Mouse (Mus musculus): ENCODE measurements around the gene Nrp1. TPM values are rescaled to one million over a fixed set of nuclear protein-coding genes. Genes with fewer than 3 reads are reported as not detected.
A peak's percentile ranks its signal among the peaks of the same experiment; 100 is the strongest.

The Nrp1 gene
- polyA plus RNA-seq, 1 experiment from 2014 or later = 138 TPM

DNA sequence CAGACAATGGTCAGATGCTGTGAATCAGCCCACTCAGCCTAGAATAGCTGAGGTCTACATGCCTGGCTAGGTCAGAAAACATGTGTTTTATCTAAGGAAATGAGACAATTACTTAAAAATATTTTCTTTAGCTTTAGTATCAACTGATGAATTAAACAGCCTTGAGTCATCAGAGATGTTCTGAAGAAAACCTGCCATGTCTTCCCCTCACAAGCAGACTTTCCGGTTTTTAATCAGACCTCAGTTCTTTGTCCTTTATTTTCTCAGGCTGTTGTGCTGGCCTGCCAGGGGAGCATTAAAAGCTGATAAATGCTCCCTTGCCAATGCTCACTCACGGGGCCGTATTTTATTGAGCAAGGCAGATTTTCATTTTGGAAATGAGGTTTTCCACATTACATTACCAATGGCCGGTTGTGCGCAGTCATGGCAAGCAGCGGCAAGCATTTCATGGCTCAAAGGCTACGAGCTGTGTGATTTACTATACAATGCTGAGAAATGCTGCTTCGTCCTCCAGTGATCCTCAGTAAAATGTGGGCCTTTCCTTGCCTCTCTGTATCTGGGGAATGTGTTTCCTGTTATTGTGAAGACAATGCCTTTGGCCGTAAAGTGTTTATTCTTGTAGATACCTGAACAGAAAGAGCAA is 92.1 kb downstream of the Nrp1 start:
- Histone ChIP-seq H3K4me3 (no peak overlapping the region), H3K27ac (peak overlapping the region; percentile 78), H3K9ac (no peak overlapping the region), H3K36me3 (peaks cover 47% of the 10 kb centered on the region), H3K4me1 (replicated peaks) (peaks cover 19% of the 10 kb centered on the region), H3K9me3 (replicated peaks) (no peaks in the 10 kb centered on the region), H3K27me3 (no peaks in the 10 kb centered on the region), H3K4me2 (no peak overlapping the region)
- peak; percentile 61; the same call in 1 of the 2 replicates for ATAC-seq (replicated peaks; ENCODE audit: insufficient number of reproducible peaks, insufficient read depth, low FRiP score, low read depth)
- WGBS = 63% methylated on average over 9 of the region's 9 CpGs

DNA sequence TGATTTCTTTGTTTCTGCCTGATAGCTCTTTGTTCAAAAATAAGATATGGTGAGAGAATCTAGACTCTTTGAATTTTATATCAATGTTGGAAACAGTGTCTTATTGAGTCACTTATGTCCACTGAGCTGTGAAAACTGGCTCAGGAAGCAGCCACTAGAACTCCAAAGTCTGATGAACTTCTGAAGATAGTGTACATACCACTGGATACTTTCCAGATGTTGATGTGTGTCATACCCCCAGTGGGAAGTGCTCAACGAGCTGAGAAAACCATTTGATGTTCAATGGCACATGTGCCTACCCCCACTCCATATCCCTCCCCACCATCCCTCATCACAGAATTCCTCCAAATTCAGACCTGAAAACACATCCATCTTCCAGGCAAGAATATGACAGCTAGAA is 92.7 kb downstream of the Nrp1 start:
- WGBS = 8% methylated on average over 1 of the region's 1 CpGs
- no peaks in the 10 kb centered on the region for H3K27me3 ChIP-seq

DNA sequence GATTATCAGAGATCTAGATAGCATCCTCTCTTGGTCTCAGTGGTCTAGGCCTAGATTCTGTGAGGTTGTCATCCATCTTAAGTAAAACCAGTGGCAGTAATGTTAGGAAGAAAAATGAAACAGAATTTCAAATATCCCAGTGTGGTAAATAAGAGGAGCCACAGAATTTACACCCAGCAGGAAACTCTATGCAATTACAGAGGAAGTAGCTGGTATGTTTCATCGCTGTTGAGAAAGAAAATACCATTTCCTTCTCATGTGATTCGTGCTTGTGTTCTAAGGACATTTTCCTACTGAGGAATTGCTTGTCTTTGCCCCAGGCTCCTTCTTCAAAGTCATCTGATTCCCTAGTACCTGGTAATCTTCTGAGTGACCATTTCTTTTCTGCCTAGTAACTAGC is 95.1 kb downstream of the Nrp1 start:
- Histone ChIP-seq H3K27me3 (no peaks in the 10 kb centered on the region), H3K4me2 (no peak overlapping the region), H3K27ac (no peak overlapping the region), H3K9me3 (replicated peaks) (no peaks in the 10 kb centered on the region), H3K4me1 (replicated peaks) (peaks cover 17% of the 10 kb centered on the region), H3K9ac (no peak overlapping the region), H3K36me3 (peaks cover 45% of the 10 kb centered on the region), H3K4me3 (no peak overlapping the region)
- 57% methylated on average over 2 of the region's 2 CpGs for WGBS
- ATAC-seq (replicated peaks; ENCODE audit: insufficient number of reproducible peaks, insufficient read depth, low FRiP score, low read depth) = no peak

More for the DNA sequence above, 92.7 kb downstream of the Nrp1 start:
- no peak overlapping the region for H3K4me2 ChIP-seq
- peaks cover 41% of the 10 kb centered on the region for H3K36me3 ChIP-seq
- no peak overlapping the region for H3K4me3 ChIP-seq
- H3K27ac ChIP-seq = peak overlapping the region; percentile 78
- ATAC-seq (replicated peaks; ENCODE audit: insufficient number of reproducible peaks, insufficient read depth, low FRiP score, low read depth) = peak; percentile 51; the same call in 1 of the 2 replicates
- H3K4me1 ChIP-seq (replicated peaks) = peaks cover 19% of the 10 kb centered on the region
- no peak overlapping the region for H3K9ac ChIP-seq
- H3K9me3 ChIP-seq (replicated peaks) = no peaks in the 10 kb centered on the region

DNA sequence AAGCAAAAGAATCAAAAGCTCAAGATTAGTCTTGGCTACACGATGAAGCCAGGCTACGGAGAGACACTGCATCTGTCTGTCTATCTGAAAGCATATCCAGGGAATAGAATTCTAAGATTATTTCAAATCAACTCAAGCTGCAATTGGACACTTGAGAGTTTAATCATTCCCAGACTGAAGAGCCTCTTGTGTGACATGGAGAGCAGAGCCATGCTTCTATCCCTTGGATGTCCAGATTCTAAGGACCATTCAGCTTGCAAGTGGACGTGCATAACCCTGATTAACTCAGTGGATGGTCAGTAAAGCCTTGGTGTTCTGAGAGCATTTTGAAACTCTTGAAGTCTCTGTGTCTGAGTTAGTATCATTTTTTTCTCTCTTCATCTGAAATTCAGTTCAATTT is 95.6 kb downstream of the Nrp1 start:
- Histone ChIP-seq H3K36me3 (peaks cover 47% of the 10 kb centered on the region), H3K4me1 (replicated peaks) (peaks cover 17% of the 10 kb centered on the region), H3K4me3 (no peak overlapping the region), H3K4me2 (no peak overlapping the region), H3K9me3 (replicated peaks) (no peaks in the 10 kb centered on the region), H3K27ac (peak overlapping the region; percentile 28; the same call in 1 of the 2 replicates), H3K9ac (no peak overlapping the region), H3K27me3 (no peaks in the 10 kb centered on the region)
- no peak for ATAC-seq (replicated peaks; ENCODE audit: insufficient number of reproducible peaks, insufficient read depth, low FRiP score, low read depth)
- 75% methylated on average over 3 of the region's 3 CpGs for WGBS

DNA sequence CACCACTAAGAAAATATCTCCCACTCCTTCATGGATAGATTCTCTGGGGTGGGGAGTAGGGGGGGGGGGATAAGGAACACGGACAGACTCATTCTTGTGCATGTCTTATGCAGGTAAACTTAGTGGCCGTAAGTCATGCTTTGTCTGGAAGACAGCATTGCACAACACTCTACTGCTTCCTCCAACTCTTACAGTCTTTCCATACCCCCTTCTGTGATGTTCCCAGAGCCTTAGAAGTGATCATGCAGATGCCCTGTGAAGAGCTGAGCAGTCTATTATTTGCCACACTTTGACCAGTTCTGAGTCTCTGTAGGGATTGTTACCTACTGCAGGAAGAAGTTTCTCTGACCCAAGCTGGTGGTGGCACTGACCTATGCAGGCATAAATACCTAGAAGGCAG is 98.9 kb downstream of the Nrp1 start:
- Histone ChIP-seq H3K36me3 (peaks cover 65% of the 10 kb centered on the region), H3K9ac (no peak overlapping the region), H3K4me1 (replicated peaks) (peaks cover 2% of the 10 kb centered on the region; the same call in 1 of the 2 replicates), H3K9me3 (replicated peaks) (no peaks in the 10 kb centered on the region), H3K27me3 (no peaks in the 10 kb centered on the region), H3K4me3 (no peak overlapping the region), H3K4me2 (no peak overlapping the region), H3K27ac (no peak overlapping the region)
- ATAC-seq (replicated peaks; ENCODE audit: insufficient number of reproducible peaks, insufficient read depth, low FRiP score, low read depth) = no peak
- 85% methylated on average over 2 of the region's 2 CpGs for WGBS

DNA sequence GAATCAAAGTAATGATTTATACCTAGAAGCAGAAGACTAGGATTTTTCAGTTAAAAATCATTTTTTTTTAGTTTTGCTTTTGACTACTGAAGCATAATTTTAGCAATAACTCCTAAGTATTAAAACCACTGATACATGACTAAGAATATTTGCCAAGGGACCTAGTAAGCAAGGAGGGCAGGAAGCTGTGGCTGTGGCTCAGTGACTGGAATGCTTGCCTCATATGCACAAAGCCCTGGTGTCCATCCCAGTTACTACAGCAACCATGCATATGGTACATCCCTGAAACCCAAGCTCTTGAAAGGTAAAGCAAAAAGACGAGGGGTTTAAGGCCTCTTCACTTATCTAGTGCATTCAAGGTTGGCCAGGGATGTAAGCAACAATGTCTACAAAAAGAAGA is 101.3 kb downstream of the Nrp1 start:
- 77% methylated on average over 1 of the region's 1 CpGs for WGBS
- Histone ChIP-seq H3K36me3 (peaks cover 78% of the 10 kb centered on the region), H3K4me1 (replicated peaks) (peaks cover 2% of the 10 kb centered on the region; the same call in 1 of the 2 replicates), H3K4me3 (no peak overlapping the region), H3K27ac (no peak overlapping the region), H3K4me2 (no peak overlapping the region), H3K27me3 (no peaks in the 10 kb centered on the region), H3K9ac (no peak overlapping the region), H3K9me3 (replicated peaks) (no peaks in the 10 kb centered on the region)
- ATAC-seq (replicated peaks; ENCODE audit: insufficient number of reproducible peaks, insufficient read depth, low FRiP score, low read depth) = no peak

DNA sequence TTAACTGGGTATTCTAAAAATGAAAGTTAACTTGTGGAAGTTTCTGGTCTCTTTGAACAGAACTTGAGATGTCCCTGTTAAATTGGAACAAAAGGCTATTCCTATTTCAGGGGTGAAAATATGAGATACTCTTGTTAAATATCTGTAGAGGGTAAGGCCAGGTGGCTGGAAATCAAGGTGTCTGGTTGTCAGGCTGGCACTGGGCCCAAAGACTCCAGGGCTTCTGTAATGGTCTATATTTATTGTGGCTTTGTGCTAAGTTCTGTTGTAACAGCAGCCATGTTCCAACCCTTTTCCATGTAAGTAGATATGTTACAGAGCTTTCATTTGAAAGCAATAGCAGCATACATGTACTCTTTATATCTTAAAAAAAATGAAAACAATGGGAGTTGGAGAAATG is 103.3 kb downstream of the Nrp1 start:
- peaks cover 85% of the 10 kb centered on the region for H3K36me3 ChIP-seq
- no peak for ATAC-seq (replicated peaks; ENCODE audit: insufficient number of reproducible peaks, insufficient read depth, low FRiP score, low read depth)
- no peaks in the 10 kb centered on the region for H3K27me3 ChIP-seq
- no peak overlapping the region for H3K27ac ChIP-seq
- no peak overlapping the region for H3K4me3 ChIP-seq
- no peak overlapping the region for H3K9ac ChIP-seq
- H3K9me3 ChIP-seq (replicated peaks) = no peaks in the 10 kb centered on the region
- H3K4me1 ChIP-seq (replicated peaks) = peaks cover 6% of the 10 kb centered on the region; the same call in 1 of the 2 replicates
- no peak overlapping the region for H3K4me2 ChIP-seq

DNA sequence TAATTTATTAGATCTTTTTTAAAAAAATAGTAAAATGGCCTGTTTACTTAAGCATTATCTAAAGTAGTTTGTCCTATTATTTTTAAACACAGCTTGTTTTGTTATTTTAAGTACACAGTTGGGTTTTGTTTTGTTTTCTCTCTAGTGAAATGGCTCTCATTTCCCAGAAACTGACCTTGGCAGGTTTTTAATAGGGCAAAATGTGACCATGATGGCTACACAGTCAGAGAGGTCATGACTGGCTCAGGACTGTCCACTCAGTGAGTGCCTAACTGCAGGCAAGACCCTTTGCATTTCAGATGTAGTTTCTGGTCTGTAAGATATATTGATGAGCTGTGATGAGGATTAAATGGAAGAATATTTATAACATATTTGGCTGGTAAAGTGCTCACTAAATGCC is 104.8 kb downstream of the Nrp1 start:
- Histone ChIP-seq H3K36me3 (peaks cover 79% of the 10 kb centered on the region), H3K4me3 (no peak overlapping the region), H3K27me3 (no peaks in the 10 kb centered on the region), H3K9ac (no peak overlapping the region), H3K4me2 (no peak overlapping the region), H3K4me1 (replicated peaks) (peaks cover 13% of the 10 kb centered on the region; the same call in 1 of the 2 replicates), H3K27ac (no peak overlapping the region), H3K9me3 (replicated peaks) (no peaks in the 10 kb centered on the region)
- no peak for ATAC-seq (replicated peaks; ENCODE audit: insufficient number of reproducible peaks, insufficient read depth, low FRiP score, low read depth)

DNA sequence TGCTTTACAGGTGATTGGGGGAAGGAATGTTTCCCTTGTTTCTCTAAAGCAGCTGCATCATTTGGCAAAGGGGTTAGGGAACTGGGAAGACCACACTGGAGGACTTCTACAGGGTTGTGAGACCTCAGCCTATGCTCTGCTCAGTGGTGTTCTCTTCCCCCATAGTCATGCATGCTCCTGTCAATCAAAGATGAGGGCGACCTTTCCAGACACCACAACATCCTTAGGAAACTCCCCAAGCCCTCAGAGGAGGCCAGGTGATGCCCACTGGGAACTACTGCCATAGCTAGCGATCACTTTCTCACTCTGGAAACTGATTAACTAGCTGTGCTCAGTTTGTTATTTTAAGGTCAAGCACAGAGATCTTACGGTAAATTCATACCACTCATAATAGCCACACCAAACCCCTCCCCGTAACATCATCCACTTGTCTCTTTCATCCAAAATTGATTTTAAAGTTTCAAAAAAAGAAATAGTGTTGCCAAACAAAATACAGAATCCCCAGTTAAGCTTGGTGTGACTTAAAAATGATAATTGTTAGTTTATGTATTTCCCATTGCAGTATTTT is 105.7 kb downstream of the Nrp1 start:
- Histone ChIP-seq H3K9me3 (replicated peaks) (no peaks in the 10 kb centered on the region), H3K9ac (no peak overlapping the region), H3K4me2 (no peak overlapping the region), H3K27me3 (no peaks in the 10 kb centered on the region), H3K27ac (no peak overlapping the region), H3K36me3 (peaks cover 79% of the 10 kb centered on the region), H3K4me3 (no peak overlapping the region), H3K4me1 (replicated peaks) (peaks cover 16% of the 10 kb centered on the region; the same call in 1 of the 2 replicates)
- WGBS = 77% methylated on average over 4 of the region's 4 CpGs
- no peak for ATAC-seq (replicated peaks; ENCODE audit: insufficient number of reproducible peaks, insufficient read depth, low FRiP score, low read depth)

DNA sequence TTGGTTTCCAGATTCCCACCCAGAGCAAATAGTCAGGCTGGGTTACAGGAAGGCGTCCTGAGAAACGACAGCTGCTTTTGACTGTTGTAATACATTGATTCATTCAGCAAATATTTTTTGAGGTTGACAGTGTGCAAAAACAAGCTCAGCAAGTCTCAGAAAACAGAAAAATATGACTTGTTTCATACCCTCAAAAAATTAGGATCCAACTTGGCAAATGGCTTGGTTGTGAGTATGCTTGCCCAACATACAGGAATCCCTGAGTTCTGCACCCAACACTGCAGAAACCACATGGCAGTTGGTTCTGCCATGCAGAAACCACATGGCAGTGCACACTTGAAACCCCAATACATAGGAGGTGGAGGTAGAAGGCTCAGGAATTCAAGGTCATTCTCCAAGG is 107.1 kb downstream of the Nrp1 start:
- peaks cover 27% of the 10 kb centered on the region for H3K4me1 ChIP-seq (replicated peaks)
- no peak overlapping the region for H3K9ac ChIP-seq
- no peak for ATAC-seq (replicated peaks; ENCODE audit: insufficient number of reproducible peaks, insufficient read depth, low FRiP score, low read depth)
- peaks cover 74% of the 10 kb centered on the region for H3K36me3 ChIP-seq
- no peak overlapping the region for H3K4me3 ChIP-seq
- no peaks in the 10 kb centered on the region for H3K9me3 ChIP-seq (replicated peaks)
- H3K27me3 ChIP-seq = no peaks in the 10 kb centered on the region
- no peak overlapping the region for H3K4me2 ChIP-seq
- H3K27ac ChIP-seq = peak overlapping the region; percentile 41; the same call in 1 of the 2 replicates
- 84% methylated on average over 2 of the region's 2 CpGs for WGBS

DNA sequence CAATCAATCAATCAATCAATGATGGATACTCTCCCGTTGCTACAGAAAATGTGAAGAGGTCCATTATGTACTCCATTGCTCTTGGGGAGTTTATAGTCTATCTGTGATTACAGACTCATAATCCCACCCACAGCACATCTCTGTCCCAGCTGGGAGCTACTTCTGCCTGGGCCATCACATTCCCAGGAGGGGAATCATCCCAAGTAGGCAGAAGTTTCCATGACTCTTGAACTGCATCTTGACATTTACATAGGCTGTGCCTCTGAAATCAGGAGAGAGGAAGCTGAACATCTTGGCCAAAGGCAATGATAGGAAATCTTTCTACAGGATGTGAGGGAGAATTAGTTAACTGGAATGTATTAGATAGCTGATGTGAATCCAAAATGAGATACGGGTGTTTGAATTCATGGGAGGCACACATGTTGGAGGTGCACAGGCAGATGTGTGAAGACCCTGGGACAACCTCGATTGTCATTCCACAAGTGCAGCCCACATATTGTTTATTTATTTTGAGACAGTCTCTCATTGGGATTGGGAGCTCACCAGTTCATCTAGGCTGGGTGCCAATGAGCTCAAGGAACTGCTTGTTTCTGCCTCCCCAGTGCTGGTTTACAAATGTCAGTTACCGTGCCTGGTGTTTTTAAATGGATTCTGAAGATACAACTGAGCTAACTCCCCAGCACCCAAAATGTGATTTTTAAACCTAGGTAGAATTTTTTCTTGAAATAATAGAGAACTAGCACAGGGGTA is 108.5 kb downstream of the Nrp1 start:
- Histone ChIP-seq H3K4me1 (replicated peaks) (peaks cover 27% of the 10 kb centered on the region), H3K4me2 (no peak overlapping the region), H3K9me3 (replicated peaks) (no peaks in the 10 kb centered on the region), H3K27me3 (no peaks in the 10 kb centered on the region), H3K36me3 (peaks cover 71% of the 10 kb centered on the region), H3K9ac (no peak overlapping the region), H3K4me3 (no peak overlapping the region), H3K27ac (no peak overlapping the region; the same call in 1 of the 2 replicates)
- WGBS = 56% methylated on average over 4 of the region's 4 CpGs
- no peak for ATAC-seq (replicated peaks; ENCODE audit: insufficient number of reproducible peaks, insufficient read depth, low FRiP score, low read depth)

Data from heart, embryonic 15.5 days (tissue).